Mouse (Mus musculus): Measurements from ENCODE around the gene Ncoa1.
"Not testable (repeated sequence)": the region's sequence is repeated elsewhere in the genome, so short reads cannot be mapped to it uniquely, and the experiment has no call there.

The Ncoa1 gene

GRCm38 (mm10) chr12:4313824-4314223 lies 163.2 kb downstream of the Ncoa1 start:
- no peak for DNase-seq (ENCODE audit: low spot score in 2 of 2)

GRCm38 (mm10) chr12:4306712-4307313 lies 170.2 kb downstream of the Ncoa1 start:
- DNase-seq (ENCODE audit: low spot score in 2 of 2) = no peak

- DNase-seq (ENCODE audit: low spot score in 2 of 2) = no peak
Observed at GRCm38 (mm10) chr12:4299300-4299699, 177.7 kb downstream of the Ncoa1 start.

GRCm38 (mm10) chr12:4298626-4299025 lies 178.4 kb downstream of the Ncoa1 start:
- DNase-seq (ENCODE audit: low spot score in 2 of 2) = no peak

- no peak for DNase-seq (ENCODE audit: low spot score in 2 of 2)
Observed at GRCm38 (mm10) chr12:4295881-4296280, 181.1 kb downstream of the Ncoa1 start.

- no peak for DNase-seq (ENCODE audit: low spot score in 2 of 2)
Observed at GRCm38 (mm10) chr12:4295281-4295680, 181.7 kb downstream of the Ncoa1 start.

GRCm38 (mm10) chr12:4293813-4294212 lies 183.2 kb downstream of the Ncoa1 start:
- no peak for DNase-seq (ENCODE audit: low spot score in 2 of 2)

GRCm38 (mm10) chr12:4285186-4285585 lies 191.8 kb downstream of the Ncoa1 start:
- DNase-seq (ENCODE audit: low spot score in 2 of 2) = no peak

GRCm38 (mm10) chr12:4279878-4280277 lies 197.1 kb downstream of the Ncoa1 start:
- peak in 1 of 2 experiments; percentile 14 for DNase-seq (ENCODE audit: low spot score in 2 of 2)

- DNase-seq (ENCODE audit: low spot score in 2 of 2) = peak; percentile 39 to 54
Observed at GRCm38 (mm10) chr12:4278978-4279755, 197.8 kb downstream of the Ncoa1 start.

GRCm38 (mm10) chr12:4271078-4271477 lies 205.9 kb downstream of the Ncoa1 start:
- DNase-seq (ENCODE audit: low spot score in 2 of 2) = no peak

- DNase-seq (ENCODE audit: low spot score in 2 of 2) = no peak
Observed at GRCm38 (mm10) chr12:4267765-4268164, 209.2 kb downstream of the Ncoa1 start.

GRCm38 (mm10) chr12:4252742-4253655 lies 224.0 kb downstream of the Ncoa1 start:
- no peak for DNase-seq (ENCODE audit: low spot score in 2 of 2)

- DNase-seq (ENCODE audit: low spot score in 2 of 2) = no peak
Observed at GRCm38 (mm10) chr12:4249786-4250185, 227.2 kb downstream of the Ncoa1 start.

- no peak for DNase-seq (ENCODE audit: low spot score in 2 of 2)
Observed at GRCm38 (mm10) chr12:4245742-4246141, 231.2 kb downstream of the Ncoa1 start.

- DNase-seq (ENCODE audit: low spot score in 2 of 2) = no peak
Observed at GRCm38 (mm10) chr12:4243805-4244204, 233.2 kb downstream of the Ncoa1 start.

GRCm38 (mm10) chr12:4240281-4240680 lies 236.7 kb downstream of the Ncoa1 start:
- not testable (repeated sequence) for DNase-seq (ENCODE audit: low spot score in 2 of 2)

GRCm38 (mm10) chr12:4237481-4237880 lies 239.5 kb downstream of the Ncoa1 start:
- no peak for DNase-seq (ENCODE audit: low spot score in 2 of 2)

GRCm38 (mm10) chr12:4233572-4234508 lies 243.1 kb downstream of the Ncoa1 start, which contains the start of the genes Ptrhd1 and Cenpo:
Gene Ptrhd1, plus strand, starts transcription at chr12:4234027.
Gene Cenpo, minus strand, starts transcription at chr12:4234294.
- DNase-seq (ENCODE audit: low spot score in 2 of 2) = peak; percentile 96

GRCm38 (mm10) chr12:4232777-4233176 lies 244.2 kb downstream of the Ncoa1 start:
- no peak for DNase-seq (ENCODE audit: low spot score in 2 of 2)

GRCm38 (mm10) chr12:4230156-4230555 lies 246.8 kb downstream of the Ncoa1 start:
- DNase-seq (ENCODE audit: low spot score in 2 of 2) = no peak

Data from spleen, postnatal 36 days (tissue).